Mouse (Mus musculus) neural tube, embryonic 12.5 days (tissue): Measurements from ENCODE around the gene Fbxl7. TPM values are rescaled to one million over a fixed set of nuclear protein-coding genes. Genes with fewer than 3 reads are reported as not detected.
"Not testable (repeated sequence)": the region's sequence is repeated elsewhere in the genome, so short reads cannot be mapped to it uniquely, and the experiment has no call there.

ENCODE experiments used
- ATAC-seq: fragments of 200-750 bp; cut with Nextera tagmentation; 2 replicates; pipeline ENCODE4 v1.8.0; 2017; ENCODE audit warnings: low read depth, mild to moderate bottlenecking, moderate TSS enrichment, moderate library complexity; ENCODE audit not compliant: low FRiP score
- H3K27ac ChIP-seq: fragments of 300-500 bp; sonication (generic); 2 replicates; pipeline ENCODE4 v1.5.1; 2016
- H3K27me3 ChIP-seq: fragments of 300-500 bp; sonication (generic); replicated peaks from 2 replicates; pipeline ENCODE4 v1.6.1; 2016; ENCODE audit warnings: mild to moderate bottlenecking
- H3K36me3 ChIP-seq: fragments of 300-500 bp; sonication (generic); 2 replicates; pipeline ENCODE4 v1.6.1; 2016; ENCODE audit warnings: mild to moderate bottlenecking
- H3K4me1 ChIP-seq: fragments of 300-500 bp; sonication (generic); 2 replicates; pipeline ENCODE4 v1.6.1; 2016
- H3K4me2 ChIP-seq: fragments of 300-500 bp; sonication (generic); replicated peaks from 2 replicates; pipeline ENCODE4 v1.6.1; 2016; ENCODE audit warnings: mild to moderate bottlenecking
- H3K4me3 ChIP-seq: fragments of 300-500 bp; sonication (generic); 2 replicates; pipeline ENCODE4 v1.5.1; 2016
- H3K9ac ChIP-seq: fragments of 300-500 bp; sonication (generic); 2 replicates; pipeline ENCODE4 v1.6.1; 2016; ENCODE audit warnings: mild to moderate bottlenecking
- H3K9me3 ChIP-seq: fragments of 300-500 bp; sonication (generic); 2 replicates; pipeline ENCODE4 v1.6.1; 2016; ENCODE audit warnings: mild to moderate bottlenecking
- WGBS: fragments of 180-500 bp; shearing (Covaris S2); methylation state at CpG from one replicate; pipeline ENCODE4 v1.1.7; 2016; 5-methylcytosine and 5-hydroxymethylcytosine counted together
- polyA plus RNA-seq: library from polyadenylated mRNA; unstranded; fragments of >200 nt; fragmentation: Nextera tagmentation; extraction: Ambion mirVana; gene quantifications from 2 replicates; pipeline ENCODE4 v1.2.1, GENCODE M21; 2016

Fbxl7 gene
- polyA plus RNA-seq, 1 experiment from 2014 or later, result 24.4 TPM

DNA sequence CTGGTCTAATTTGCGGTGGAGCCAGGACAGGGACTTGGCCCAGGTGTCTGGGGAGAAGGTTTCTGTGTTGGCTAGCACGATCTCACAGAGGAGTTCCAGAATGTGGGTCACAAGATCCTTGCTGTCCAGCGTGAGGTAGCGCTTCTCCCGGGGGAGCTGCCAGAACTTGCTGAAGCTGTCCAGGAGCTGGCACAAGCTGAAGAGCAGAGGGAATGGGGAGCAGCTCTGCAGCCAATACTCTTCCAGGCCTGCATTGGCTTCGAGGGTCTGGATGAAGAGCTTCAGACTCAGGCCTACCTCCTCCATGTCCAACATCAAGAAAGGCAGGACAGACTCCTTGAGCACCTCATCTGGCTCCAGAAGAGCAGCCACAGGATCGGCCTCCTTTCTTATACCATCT lies 166.0 kb downstream of the Fbxl7 start:
- ATAC-seq, result not testable (repeated sequence)

DNA sequence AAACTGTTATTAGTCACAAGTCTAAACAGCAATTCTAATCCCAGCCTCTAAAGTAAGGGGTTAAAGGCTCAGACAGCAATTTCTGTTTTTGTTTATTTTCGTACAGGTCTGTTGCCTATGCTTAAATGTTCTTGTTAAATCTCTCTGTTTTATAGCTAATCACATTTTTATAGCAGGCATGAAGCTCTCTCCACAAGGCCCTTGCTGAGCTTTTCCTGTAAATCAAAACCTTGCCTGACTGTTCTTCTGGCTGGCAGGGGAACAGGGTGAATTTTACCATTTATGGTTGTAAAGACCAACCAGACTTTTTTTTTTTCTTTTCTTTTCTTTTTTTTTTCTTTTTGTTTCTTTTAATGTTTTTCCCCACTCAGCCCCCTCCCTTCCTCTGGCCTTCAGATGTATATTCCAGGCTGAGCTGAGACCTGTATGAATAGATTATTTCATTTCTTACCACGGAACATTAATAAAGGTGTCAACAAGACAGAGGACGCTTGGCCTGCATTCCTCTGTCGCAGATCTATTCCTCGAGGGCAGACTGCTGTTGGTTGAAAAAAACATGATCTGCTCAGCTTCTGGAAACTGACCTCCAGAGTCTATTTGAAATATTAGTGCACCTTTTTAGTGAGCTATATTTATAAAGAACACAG lies 176.9 kb downstream of the Fbxl7 start:
- Histone ChIP-seq H3K36me3 (no peaks in the 10 kb centered on the region), H3K4me3 (no peak overlapping the region), H3K4me1 (peaks cover 7% of the 10 kb centered on the region; the same call in 1 of the 2 replicates), H3K9me3 (no peaks in the 10 kb centered on the region), H3K9ac (no peak overlapping the region), H3K4me2 (no peak overlapping the region), H3K27ac (peak overlapping the region; percentile 39; the same call in 1 of the 2 replicates), H3K27me3 (no peaks in the 10 kb centered on the region)
- ATAC-seq, result no peak
- 25% methylated on average over 5 of the region's 5 CpGs for WGBS

More for the DNA sequence above, 166.0 kb downstream of the Fbxl7 start:
- H3K36me3 ChIP-seq, H3K27me3 ChIP-seq, H3K27ac ChIP-seq, H3K4me2 ChIP-seq, H3K9me3 ChIP-seq, H3K4me3 ChIP-seq, H3K4me1 ChIP-seq, H3K9ac ChIP-seq: not testable (repeated sequence)
- 94% methylated on average over 7 of the region's 7 CpGs for WGBS

DNA sequence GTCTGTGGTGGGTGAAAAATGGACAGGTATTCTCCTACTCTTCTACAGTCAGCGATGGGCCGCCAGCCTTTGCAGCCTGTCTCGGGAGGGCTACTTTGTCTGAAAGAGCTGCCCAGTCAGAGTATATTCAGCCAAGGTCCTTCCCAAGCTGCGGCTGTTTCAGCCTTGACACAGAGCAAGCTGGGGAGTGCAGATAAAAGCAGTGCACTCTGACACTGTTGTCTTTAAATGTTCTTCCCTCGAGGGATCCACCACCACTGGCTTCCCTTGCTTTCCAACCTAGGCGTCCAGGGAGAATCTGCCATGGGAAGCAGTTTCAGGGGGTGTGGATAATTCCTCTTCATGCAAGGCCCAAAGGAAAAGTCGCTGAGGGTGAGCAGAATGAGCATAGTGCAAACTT lies 177.4 kb downstream of the Fbxl7 start:
- Histone ChIP-seq H3K9me3 (no peaks in the 10 kb centered on the region), H3K27me3 (no peaks in the 10 kb centered on the region), H3K4me2 (no peak overlapping the region), H3K9ac (no peak overlapping the region), H3K36me3 (no peaks in the 10 kb centered on the region), H3K27ac (peak overlapping the region; percentile 39), H3K4me1 (peaks cover 7% of the 10 kb centered on the region; the same call in 1 of the 2 replicates), H3K4me3 (no peak overlapping the region)
- ATAC-seq, result no peak
- WGBS, result 41% methylated on average over 7 of the region's 7 CpGs

DNA sequence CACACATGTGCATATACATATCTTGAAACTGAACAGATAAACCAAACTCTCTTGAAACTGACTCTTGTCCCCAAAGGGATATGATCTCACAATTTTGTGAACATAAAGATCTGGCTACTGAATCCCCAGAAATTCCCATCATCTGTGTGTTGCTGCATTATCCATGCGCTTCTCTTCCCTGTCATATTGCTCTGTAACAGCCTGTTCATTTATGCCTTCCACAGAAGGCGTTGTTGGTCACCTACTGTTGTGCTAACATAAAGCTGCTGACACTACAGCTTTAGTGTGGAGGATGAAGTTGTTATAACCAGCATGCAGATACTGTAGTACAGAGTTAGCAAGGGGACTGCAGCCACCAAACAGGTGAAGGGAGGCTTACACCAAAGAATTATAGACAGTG lies 179.2 kb downstream of the Fbxl7 start:
- peaks cover 7% of the 10 kb centered on the region; the same call in 1 of the 2 replicates for H3K4me1 ChIP-seq
- H3K9me3 ChIP-seq, result no peaks in the 10 kb centered on the region
- no peak overlapping the region for H3K4me2 ChIP-seq
- H3K9ac ChIP-seq, result no peak overlapping the region
- H3K4me3 ChIP-seq, result no peak overlapping the region
- H3K36me3 ChIP-seq, result no peaks in the 10 kb centered on the region
- H3K27me3 ChIP-seq, result no peaks in the 10 kb centered on the region
- H3K27ac ChIP-seq, result no peak overlapping the region
- no peak for ATAC-seq
- WGBS, result 90% methylated on average over 2 of the region's 2 CpGs

DNA sequence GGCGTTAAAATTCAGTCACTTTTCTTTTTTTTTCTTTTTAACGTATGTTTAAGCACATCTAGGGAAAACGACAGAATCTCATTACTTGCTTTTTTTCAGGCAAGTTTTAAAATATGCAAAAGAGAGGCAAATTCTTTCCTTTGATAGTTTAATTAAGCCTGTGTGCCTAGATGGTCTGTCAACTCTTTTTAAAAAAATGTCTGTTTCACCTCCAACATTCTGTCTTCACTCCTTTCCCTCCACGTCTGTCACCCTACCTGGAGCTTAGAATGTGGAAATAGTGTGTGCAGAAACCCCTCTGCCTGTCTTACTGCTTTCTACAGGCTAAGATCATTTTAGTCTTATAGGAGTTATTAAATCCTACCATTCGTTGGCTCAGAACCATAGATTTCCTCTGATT lies 179.7 kb downstream of the Fbxl7 start:
- Histone ChIP-seq H3K27ac (no peak overlapping the region), H3K4me3 (no peak overlapping the region), H3K4me1 (peaks cover 7% of the 10 kb centered on the region; the same call in 1 of the 2 replicates), H3K27me3 (no peaks in the 10 kb centered on the region), H3K36me3 (no peaks in the 10 kb centered on the region), H3K9me3 (no peaks in the 10 kb centered on the region), H3K4me2 (no peak overlapping the region), H3K9ac (no peak overlapping the region)
- 86% methylated on average over 5 of the region's 5 CpGs for WGBS
- no peak for ATAC-seq

DNA sequence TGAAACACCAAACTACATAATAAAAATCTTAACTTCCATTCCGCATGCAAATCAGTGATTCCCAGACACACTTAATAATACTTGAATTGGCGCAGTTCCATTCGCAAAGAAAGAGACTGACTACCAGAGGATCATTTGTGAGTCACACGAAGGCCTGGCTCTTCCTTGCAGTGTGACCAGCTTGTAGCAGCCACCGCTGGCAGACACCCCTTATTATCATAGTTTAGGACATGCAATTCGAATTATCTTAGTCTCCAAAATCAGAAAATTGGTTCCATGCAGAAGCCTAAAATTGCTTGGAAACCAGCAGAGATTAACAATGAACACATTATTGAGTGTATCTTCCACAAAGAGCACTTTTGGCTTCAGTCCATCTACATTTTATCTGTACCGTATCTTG lies 183.1 kb downstream of the Fbxl7 start:
- Histone ChIP-seq H3K9ac (no peak overlapping the region), H3K4me3 (no peak overlapping the region), H3K36me3 (no peaks in the 10 kb centered on the region), H3K4me1 (no peaks in the 10 kb centered on the region), H3K9me3 (no peaks in the 10 kb centered on the region), H3K4me2 (no peak overlapping the region), H3K27ac (no peak overlapping the region), H3K27me3 (no peaks in the 10 kb centered on the region)
- WGBS, result 74% methylated on average over 7 of the region's 7 CpGs
- ATAC-seq, result no peak

DNA sequence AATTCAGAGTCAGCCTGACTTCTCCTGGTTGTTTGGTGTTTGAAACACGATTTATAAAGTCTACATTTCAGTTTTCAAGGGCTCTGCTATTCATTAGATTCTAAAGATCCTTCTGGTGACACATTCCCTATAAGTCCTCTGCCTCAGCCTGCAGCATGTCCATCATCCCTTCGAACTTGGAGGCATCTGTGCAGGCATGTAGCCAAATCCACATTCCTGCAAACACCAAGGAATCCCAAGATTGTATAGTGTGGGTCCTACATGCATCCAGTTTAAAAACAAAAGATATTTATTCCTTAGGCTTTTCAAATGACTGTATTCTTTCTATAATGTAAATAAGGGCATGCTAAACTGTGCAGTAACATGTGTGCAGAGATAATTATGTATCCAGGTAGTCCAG lies 190.4 kb downstream of the Fbxl7 start:
- no peak overlapping the region for H3K27ac ChIP-seq
- H3K4me2 ChIP-seq, result no peak overlapping the region
- no peaks in the 10 kb centered on the region for H3K9me3 ChIP-seq
- H3K9ac ChIP-seq, result no peak overlapping the region
- H3K36me3 ChIP-seq, result no peaks in the 10 kb centered on the region
- 0 out of 2 replicates have a peak, but pooled peaks cover 7% of the 10 kb centered on the region for H3K4me1 ChIP-seq
- H3K27me3 ChIP-seq, result no peaks in the 10 kb centered on the region
- H3K4me3 ChIP-seq, result no peak overlapping the region
- 75% methylated on average over 2 of the region's 2 CpGs for WGBS
- ATAC-seq, result no peak

DNA sequence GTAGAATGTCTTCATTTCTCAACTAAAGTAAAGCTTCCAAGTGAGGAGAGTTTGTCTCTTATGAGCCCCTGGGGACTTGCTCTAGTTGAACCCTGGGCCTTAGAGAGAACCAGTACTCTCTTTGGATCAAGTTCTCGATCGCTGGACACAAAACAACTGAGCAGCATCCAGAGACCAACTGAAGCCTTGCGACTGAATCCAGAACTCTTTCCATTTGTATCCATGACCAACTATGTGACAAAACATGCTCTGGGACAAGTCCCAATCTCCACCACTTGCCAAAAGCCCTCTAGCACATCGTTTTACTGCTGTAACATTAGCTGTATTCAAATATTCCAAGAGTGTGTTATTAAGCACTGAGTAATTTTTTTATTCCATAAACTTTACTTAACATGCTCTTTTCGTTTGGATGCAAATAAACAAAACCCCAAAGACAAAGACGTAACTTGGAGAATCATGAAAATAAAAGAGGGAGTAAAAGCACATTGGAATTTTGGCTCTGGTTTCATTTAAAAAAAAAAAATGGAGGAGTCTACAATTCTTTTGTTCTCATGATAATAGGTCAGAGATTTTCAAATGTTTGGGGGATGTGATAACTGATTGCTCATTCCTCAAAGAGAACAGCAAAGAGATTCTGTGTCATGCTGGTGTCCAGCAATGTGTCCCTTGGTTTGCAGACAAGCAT lies 192.1 kb downstream of the Fbxl7 start:
- no peaks in the 10 kb centered on the region for H3K27me3 ChIP-seq
- no peak overlapping the region for H3K4me3 ChIP-seq
- H3K27ac ChIP-seq, result no peak overlapping the region
- H3K9me3 ChIP-seq, result no peaks in the 10 kb centered on the region
- H3K4me2 ChIP-seq, result no peak overlapping the region
- no peaks in the 10 kb centered on the region for H3K36me3 ChIP-seq
- no peak for ATAC-seq
- H3K4me1 ChIP-seq, result 0 out of 2 replicates have a peak, but pooled peaks cover 7% of the 10 kb centered on the region
- no peak overlapping the region for H3K9ac ChIP-seq
- WGBS, result 90% methylated on average over 6 of the region's 6 CpGs

DNA sequence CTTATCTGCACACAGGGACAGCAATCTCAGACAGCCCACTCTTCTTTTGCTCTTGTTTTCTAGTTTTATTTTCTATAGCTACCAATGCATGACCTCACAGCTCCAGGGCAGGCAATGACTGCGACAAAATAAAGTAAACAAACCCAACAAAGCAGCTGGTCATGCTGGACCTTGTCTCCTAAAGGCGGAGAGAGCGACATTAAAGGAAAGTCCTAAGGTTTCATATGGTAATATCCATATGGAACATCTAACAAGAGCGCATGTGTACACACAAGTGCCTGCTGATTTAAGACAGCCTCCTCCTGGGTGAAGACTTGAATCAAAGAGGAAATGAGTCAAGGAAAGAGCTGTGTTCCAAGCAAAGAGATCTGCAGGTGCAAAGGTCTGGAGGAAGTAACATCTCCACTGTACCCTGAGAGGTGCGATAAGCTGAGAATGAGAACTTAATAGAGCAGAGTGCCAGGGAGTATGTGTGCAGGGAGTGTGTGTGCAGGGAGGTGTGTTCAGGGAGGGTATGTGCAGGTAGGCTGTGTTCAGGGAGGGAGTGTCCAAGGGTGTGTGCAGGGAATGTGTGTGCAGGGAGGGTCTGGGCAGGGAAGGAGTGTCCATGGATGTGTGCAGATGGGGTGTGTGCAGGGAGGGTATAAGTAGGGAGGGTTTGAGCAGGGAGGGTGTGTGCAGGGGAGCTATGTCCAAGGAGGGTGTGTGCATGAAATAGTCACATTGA lies 193.3 kb downstream of the Fbxl7 start:
- Histone ChIP-seq H3K4me3 (no peak overlapping the region), H3K36me3 (no peaks in the 10 kb centered on the region), H3K9ac (no peak overlapping the region), H3K4me1 (0 out of 2 replicates have a peak, but pooled peaks cover 7% of the 10 kb centered on the region), H3K27me3 (no peaks in the 10 kb centered on the region), H3K27ac (no peak overlapping the region), H3K4me2 (no peak overlapping the region), H3K9me3 (no peaks in the 10 kb centered on the region)
- no peak for ATAC-seq
- WGBS, result 55% methylated on average over 5 of the region's 5 CpGs

DNA sequence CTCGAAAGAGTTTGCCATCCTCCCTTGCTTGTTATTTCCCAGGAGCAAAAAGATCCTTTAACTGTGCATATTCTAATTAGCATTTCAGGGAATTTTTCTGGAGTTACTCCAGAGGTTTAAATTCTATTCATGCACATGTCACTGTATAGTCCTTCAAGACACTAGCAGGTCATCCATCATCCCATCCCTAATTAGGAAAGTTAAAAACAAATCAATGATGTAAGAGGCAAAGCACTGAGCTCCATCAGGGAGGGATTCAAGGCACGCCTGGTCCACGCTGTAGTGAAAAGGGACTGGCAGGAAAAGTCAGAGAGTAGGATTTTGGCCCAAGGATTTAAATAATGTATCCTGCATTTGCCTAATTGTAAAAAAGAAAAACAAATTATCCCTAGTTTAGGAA lies 202.3 kb downstream of the Fbxl7 start:
- H3K4me3 ChIP-seq, result no peak overlapping the region

DNA sequence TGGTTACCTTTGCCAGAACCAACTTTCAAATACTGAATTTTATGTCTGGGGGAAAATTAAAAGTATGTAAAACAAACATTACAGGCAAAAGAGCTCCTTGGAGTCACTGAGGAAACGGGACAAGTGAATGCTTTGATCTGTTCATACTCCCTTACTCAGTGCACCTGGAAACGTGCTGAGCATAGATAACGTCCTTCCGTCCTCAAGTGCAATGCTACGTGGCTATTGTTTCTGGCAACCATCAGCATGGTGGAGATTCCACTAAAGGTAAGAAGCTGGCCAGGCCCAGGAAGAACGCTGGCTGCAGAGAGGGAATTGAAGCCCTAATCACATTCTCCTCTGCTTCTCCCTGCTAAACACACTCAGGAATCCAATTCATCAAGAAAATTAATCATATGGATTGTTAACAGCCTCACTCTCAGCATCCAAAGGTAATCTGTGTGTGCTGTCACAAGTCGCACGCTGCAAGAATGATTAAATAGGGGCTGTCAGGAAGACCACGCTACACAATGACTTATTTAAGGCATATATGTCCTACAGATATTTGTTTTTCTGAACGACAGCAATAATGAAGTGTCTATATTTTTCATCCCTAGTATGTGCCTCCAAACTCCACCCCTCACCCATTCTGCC lies 206.8 kb downstream of the Fbxl7 start:
- no peak overlapping the region for H3K27ac ChIP-seq
- ATAC-seq, result 0 out of 2 replicates have a peak, but pooled peaks have one; percentile 9
- WGBS, result 69% methylated on average over 10 of the region's 10 CpGs

More for the DNA sequence above, 202.3 kb downstream of the Fbxl7 start:
- no peak overlapping the region for H3K4me2 ChIP-seq
- H3K9me3 ChIP-seq, result no peaks in the 10 kb centered on the region
- H3K36me3 ChIP-seq, result no peaks in the 10 kb centered on the region
- no peak for ATAC-seq
- H3K4me1 ChIP-seq, result no peaks in the 10 kb centered on the region
- no peak overlapping the region for H3K9ac ChIP-seq
- 81% methylated on average over 3 of the region's 3 CpGs for WGBS
- H3K27me3 ChIP-seq, result no peaks in the 10 kb centered on the region
- no peak overlapping the region for H3K27ac ChIP-seq

DNA sequence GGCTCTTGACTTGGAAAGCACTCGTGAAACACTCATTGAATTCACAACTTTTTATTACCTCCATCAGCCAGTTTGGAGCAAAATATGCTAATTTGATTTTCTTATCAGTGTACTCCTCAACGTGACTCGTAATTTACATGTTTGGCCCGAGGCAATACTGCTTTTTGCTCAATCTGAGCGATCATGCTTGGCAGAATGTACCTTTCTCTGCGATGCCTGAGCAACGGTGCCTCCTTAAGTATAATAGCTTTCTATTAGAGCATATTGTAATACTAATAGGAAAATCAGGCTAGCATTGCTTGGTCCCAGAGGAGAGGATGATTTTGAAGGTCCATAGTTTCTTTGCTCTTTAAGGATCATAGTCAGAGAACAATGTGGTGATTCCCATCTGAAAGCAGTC lies 207.7 kb downstream of the Fbxl7 start:
- Histone ChIP-seq H3K36me3 (no peaks in the 10 kb centered on the region), H3K27me3 (no peaks in the 10 kb centered on the region), H3K4me3 (no peak overlapping the region), H3K9me3 (no peaks in the 10 kb centered on the region), H3K4me1 (no peaks in the 10 kb centered on the region), H3K9ac (no peak overlapping the region), H3K4me2 (no peak overlapping the region), H3K27ac (no peak overlapping the region)
- no peak for ATAC-seq
- 74% methylated on average over 7 of the region's 7 CpGs for WGBS

More for the DNA sequence above, 206.8 kb downstream of the Fbxl7 start:
- Histone ChIP-seq H3K4me1 (no peaks in the 10 kb centered on the region), H3K27me3 (no peaks in the 10 kb centered on the region), H3K36me3 (no peaks in the 10 kb centered on the region), H3K9ac (no peak overlapping the region), H3K9me3 (no peaks in the 10 kb centered on the region), H3K4me2 (no peak overlapping the region), H3K4me3 (no peak overlapping the region)
